Mouse (Mus musculus): Measurements from ENCODE around the gene Megf6.

- no peak for TF ChIP-seq MAFK (IDR thresholded peaks at IDR 0.05; ENCODE audit: insufficient read depth, low read depth, low read length)
- no peak for TF ChIP-seq ZC3H11A (IDR thresholded peaks at IDR 0.05; ENCODE audit: borderline replicate concordance, low read depth, low read length)
- TF ChIP-seq ZNF384 (IDR thresholded peaks at IDR 0.05; ENCODE audit: low read depth, low read length) = no peak
Measured at GRCm38 (mm10) chr4:154197961-154198360, 27.4 kb downstream of the Megf6 start.
